Mouse (Mus musculus) kidney, adult 2 months (tissue): ENCODE measurements around the gene Clk2.

Experiments
- CTCF ChIP-seq: fragments of 200-500 bp; conservative IDR thresholded peaks from 2 replicates; pipeline ENCODE4 v1.5.1; 2011; ENCODE audit warnings: low read depth, mild to moderate bottlenecking, control low read depth, low read length, moderate library complexity, mixed read lengths; ENCODE audit not compliant: insufficient read depth, insufficient read length
- POLR2A ChIP-seq: fragments of 200-500 bp; IDR thresholded peaks from one replicate; pipeline ENCODE4 v1.6.1; 2011; ENCODE audit warnings: low read depth, low read length, control low read depth

DNA sequence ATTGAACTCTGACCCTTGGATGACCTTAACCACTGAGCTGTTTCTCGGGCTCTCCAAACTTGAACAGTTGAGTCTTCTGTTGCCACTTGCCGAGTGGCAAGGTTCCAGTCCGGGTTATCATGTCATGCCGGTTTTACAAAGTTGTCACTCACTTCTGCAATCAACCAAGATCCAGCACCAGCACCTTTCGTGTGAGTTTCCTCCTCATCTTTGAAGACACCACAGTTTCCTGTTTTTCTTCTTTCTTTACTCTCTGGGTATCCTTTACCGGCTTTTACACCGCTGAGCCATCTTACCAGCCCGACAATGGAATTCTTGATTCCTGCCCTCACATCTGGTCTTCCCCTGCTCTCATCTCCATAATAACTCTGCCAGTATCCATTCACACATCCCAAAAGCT, 25.8 kb downstream of the Clk2 start:
- TF ChIP-seq CTCF (no peak), POLR2A (no peak)
